Mouse (Mus musculus) embryonic facial prominence, embryonic 12.5 days (tissue): ENCODE measurements at regions not wholly inside any gene's neighbourhood (a gene's known extent, or its start where the extent isn't known, plus 50 kb on each side); places are given as distances from the start of the nearest gene placed in this dataset.

ENCODE experiments used
- ATAC-seq: fragments of 200-750 bp; cut with Nextera tagmentation; 2 replicates; pipeline ENCODE4 v1.8.0; 2017; ENCODE audit not compliant: insufficient number of reproducible peaks, insufficient read depth, low FRiP score, low TSS enrichment
- H3K27ac ChIP-seq: fragments of 300-500 bp; sonication (generic); 2 replicates; pipeline ENCODE4 v1.5.1; 2016; ENCODE audit warnings: mild to moderate bottlenecking
- H3K27me3 ChIP-seq: fragments of 300-500 bp; sonication (generic); 2 replicates; pipeline ENCODE4 v1.6.1; 2016; ENCODE audit warnings: mild to moderate bottlenecking, moderate library complexity
- H3K36me3 ChIP-seq: fragments of 300-500 bp; sonication (generic); 2 replicates; pipeline ENCODE4 v1.6.1; 2016; ENCODE audit warnings: mild to moderate bottlenecking
- H3K4me1 ChIP-seq: fragments of 300-500 bp; sonication (generic); 2 replicates; pipeline ENCODE4 v1.6.1; 2016
- H3K4me2 ChIP-seq: fragments of 300-500 bp; sonication (generic); replicated peaks from 2 replicates; pipeline ENCODE4 v1.6.1; 2016; ENCODE audit warnings: mild to moderate bottlenecking, moderate library complexity
- H3K4me3 ChIP-seq: fragments of 300-500 bp; sonication (generic); 2 replicates; pipeline ENCODE4 v1.5.1; 2016; ENCODE audit warnings: mild to moderate bottlenecking
- H3K9ac ChIP-seq: fragments of 300-500 bp; sonication (generic); 2 replicates; pipeline ENCODE4 v1.6.1; 2016; ENCODE audit warnings: mild to moderate bottlenecking, moderate library complexity
- H3K9me3 ChIP-seq: fragments of 300-500 bp; sonication (generic); 2 replicates; pipeline ENCODE4 v1.6.1; 2016; ENCODE audit warnings: mild to moderate bottlenecking, moderate library complexity
- WGBS: fragments of 180-500 bp; shearing (Covaris S2); methylation state at CpG from one replicate; pipeline ENCODE4 v1.1.7; 2016; 5-methylcytosine and 5-hydroxymethylcytosine counted together

GRCm38 (mm10) chr15:59783782-59784555, 232.4 kb downstream of the 4933412E24Rik start:
- H3K4me3 ChIP-seq: no peak overlapping the region
- H3K9ac ChIP-seq: no peak overlapping the region
- no peak for ATAC-seq
- H3K4me2 ChIP-seq: peak overlapping the region; percentile 37
- no peaks in the 10 kb centered on the region for H3K36me3 ChIP-seq
- 9% methylated on average over 22 of the region's 22 CpGs for WGBS
- no peak overlapping the region for H3K27ac ChIP-seq
- no peaks in the 10 kb centered on the region for H3K9me3 ChIP-seq
- H3K4me1 ChIP-seq: peaks cover 22% of the 10 kb centered on the region
- H3K27me3 ChIP-seq: no peaks in the 10 kb centered on the region

DNA sequence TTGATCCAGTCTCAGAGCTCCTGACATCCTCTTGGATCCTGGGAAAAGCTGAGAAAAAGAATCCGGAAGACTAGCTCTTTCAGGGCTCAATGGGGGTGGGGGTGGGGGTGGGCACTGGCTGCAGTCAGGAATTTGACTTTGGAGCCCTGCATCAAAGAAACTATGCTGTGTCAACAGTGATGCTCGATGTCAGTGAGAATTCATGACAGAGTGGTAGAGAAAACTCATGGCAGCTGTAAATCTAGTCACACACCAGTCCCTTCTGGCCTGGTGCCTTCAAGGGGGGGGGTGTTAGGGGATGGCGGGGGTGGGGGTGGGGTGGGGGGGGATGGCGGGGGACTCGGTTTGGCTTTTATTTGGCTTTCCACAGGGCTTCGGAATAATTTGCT, 233.0 kb downstream of the 4933412E24Rik start:
- Histone ChIP-seq H3K27me3 (no peaks in the 10 kb centered on the region), H3K4me2 (peak overlapping the region; percentile 37), H3K27ac (no peak overlapping the region), H3K36me3 (no peaks in the 10 kb centered on the region), H3K9ac (no peak overlapping the region), H3K9me3 (no peaks in the 10 kb centered on the region), H3K4me1 (peaks cover 22% of the 10 kb centered on the region), H3K4me3 (no peak overlapping the region)
- WGBS: 0% methylated on average over 6 of the region's 6 CpGs
- peak; percentile 68; the same call in 1 of the 2 replicates for ATAC-seq

- H3K4me2 ChIP-seq: no peak overlapping the region
- H3K36me3 ChIP-seq: no peaks in the 10 kb centered on the region
- no peaks in the 10 kb centered on the region for H3K9me3 ChIP-seq
- no peak overlapping the region for H3K4me3 ChIP-seq
- H3K4me1 ChIP-seq: peaks cover 22% of the 10 kb centered on the region
- no peak overlapping the region for H3K27ac ChIP-seq
- no peak overlapping the region for H3K9ac ChIP-seq
- H3K27me3 ChIP-seq: no peaks in the 10 kb centered on the region
- no peak for ATAC-seq
- 79% methylated on average over 1 of the region's 1 CpGs for WGBS
These were observed 235.9 kb downstream of the 4933412E24Rik start for GRCm38 (mm10) chr15:59780506-59780905.

- no peak overlapping the region for H3K4me2 ChIP-seq
- H3K36me3 ChIP-seq: no peaks in the 10 kb centered on the region
- no peak overlapping the region for H3K9ac ChIP-seq
- 87% methylated on average over 13 of the region's 13 CpGs for WGBS
- H3K27ac ChIP-seq: no peak overlapping the region
- H3K27me3 ChIP-seq: no peaks in the 10 kb centered on the region
- no peak for ATAC-seq
- H3K4me3 ChIP-seq: no peak overlapping the region
- no peaks in the 10 kb centered on the region for H3K9me3 ChIP-seq
- no peaks in the 10 kb centered on the region for H3K4me1 ChIP-seq
These were observed 239.0 kb downstream of the 4933412E24Rik start for GRCm38 (mm10) chr15:59777307-59777871.

DNA sequence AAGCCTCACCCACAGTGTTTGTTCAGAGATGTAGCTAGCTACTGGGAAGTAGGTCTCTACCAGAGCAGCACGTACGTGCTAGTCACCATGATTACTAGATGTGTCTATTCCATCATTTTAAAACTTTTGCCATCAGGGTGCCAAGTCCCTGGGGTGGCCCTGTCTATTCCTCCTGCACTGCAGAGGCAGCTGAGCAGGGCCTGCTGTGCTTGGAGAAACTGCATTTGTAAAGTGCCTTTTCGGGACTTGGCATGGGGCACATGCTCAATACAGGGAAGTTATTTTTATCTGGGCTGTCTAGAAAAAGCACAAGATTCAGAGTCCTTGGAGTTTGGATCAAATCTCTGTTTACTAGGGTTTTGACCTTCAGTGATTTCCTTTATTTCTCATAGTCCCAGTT, 240.6 kb downstream of the 4933412E24Rik start:
- ATAC-seq: no peak
- Histone ChIP-seq H3K9me3 (peaks cover 6% of the 10 kb centered on the region; the same call in 1 of the 2 replicates), H3K27ac (no peak overlapping the region), H3K4me1 (no peaks in the 10 kb centered on the region), H3K4me2 (no peak overlapping the region), H3K9ac (no peak overlapping the region), H3K27me3 (no peaks in the 10 kb centered on the region), H3K36me3 (no peaks in the 10 kb centered on the region), H3K4me3 (no peak overlapping the region)
- 89% methylated on average over 3 of the region's 3 CpGs for WGBS

GRCm38 (mm10) chr15:59773983-59774382, 242.4 kb downstream of the 4933412E24Rik start:
- 75% methylated on average over 2 of the region's 2 CpGs for whole genome bisulfite sequencing
- H3K4me1 ChIP-seq: no peaks in the 10 kb centered on the region
- ATAC-seq: no peak

GRCm38 (mm10) chr15:59772595-59772994, 243.8 kb downstream of the 4933412E24Rik start:
- no peaks in the 10 kb centered on the region for H3K27me3 ChIP-seq
- no peak for ATAC-seq
- H3K4me2 ChIP-seq: no peak overlapping the region
- no peak overlapping the region for H3K27ac ChIP-seq
- WGBS: 87% methylated on average over 2 of the region's 2 CpGs
- H3K4me3 ChIP-seq: no peak overlapping the region
- peaks cover 9% of the 10 kb centered on the region; the same call in 1 of the 2 replicates for H3K9me3 ChIP-seq
- H3K4me1 ChIP-seq: no peaks in the 10 kb centered on the region
- H3K36me3 ChIP-seq: no peaks in the 10 kb centered on the region
- no peak overlapping the region for H3K9ac ChIP-seq

More at GRCm38 (mm10) chr15:59773983-59774382, 242.4 kb downstream of the 4933412E24Rik start:
- Histone ChIP-seq H3K36me3 (no peaks in the 10 kb centered on the region), H3K4me3 (no peak overlapping the region), H3K27ac (no peak overlapping the region), H3K9me3 (peaks cover 9% of the 10 kb centered on the region; the same call in 1 of the 2 replicates), H3K9ac (no peak overlapping the region), H3K4me2 (no peak overlapping the region), H3K27me3 (no peaks in the 10 kb centered on the region)

GRCm38 (mm10) chr15:59762061-59762460, 254.4 kb downstream of the 4933412E24Rik start:
- WGBS: 93% methylated on average over 6 of the region's 6 CpGs
- ATAC-seq: no peak
- no peak overlapping the region for H3K4me3 ChIP-seq
- no peak overlapping the region for H3K4me2 ChIP-seq
- no peaks in the 10 kb centered on the region for H3K4me1 ChIP-seq
- no peak overlapping the region for H3K9ac ChIP-seq
- H3K27ac ChIP-seq: no peak overlapping the region
- no peaks in the 10 kb centered on the region for H3K9me3 ChIP-seq
- no peaks in the 10 kb centered on the region for H3K36me3 ChIP-seq
- H3K27me3 ChIP-seq: no peaks in the 10 kb centered on the region

DNA sequence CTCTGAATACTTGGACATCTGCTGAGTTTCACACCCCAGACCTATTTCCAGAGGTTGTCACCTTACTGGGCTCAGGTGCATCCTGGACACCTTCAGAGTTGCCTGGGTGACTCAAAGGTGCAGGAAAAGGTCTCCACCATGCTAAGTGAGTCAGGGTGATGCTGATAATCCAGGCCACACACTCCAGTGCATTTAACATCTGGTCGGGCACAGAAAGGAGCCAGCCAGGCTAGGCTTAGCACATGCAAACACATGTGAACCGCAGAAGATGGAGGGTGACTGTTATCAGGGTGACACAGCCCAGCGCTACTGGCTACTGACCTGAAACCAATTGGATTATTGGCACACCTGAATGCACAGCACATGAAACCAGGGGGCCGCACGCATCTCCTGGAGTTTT, 255.9 kb downstream of the 4933412E24Rik start:
- H3K9me3 ChIP-seq: no peaks in the 10 kb centered on the region
- no peaks in the 10 kb centered on the region for H3K36me3 ChIP-seq
- H3K4me3 ChIP-seq: no peak overlapping the region
- no peaks in the 10 kb centered on the region for H3K4me1 ChIP-seq
- H3K4me2 ChIP-seq: no peak overlapping the region
- ATAC-seq: no peak
- WGBS: 86% methylated on average over 5 of the region's 5 CpGs
- H3K9ac ChIP-seq: no peak overlapping the region
- no peaks in the 10 kb centered on the region for H3K27me3 ChIP-seq
- no peak overlapping the region for H3K27ac ChIP-seq

DNA sequence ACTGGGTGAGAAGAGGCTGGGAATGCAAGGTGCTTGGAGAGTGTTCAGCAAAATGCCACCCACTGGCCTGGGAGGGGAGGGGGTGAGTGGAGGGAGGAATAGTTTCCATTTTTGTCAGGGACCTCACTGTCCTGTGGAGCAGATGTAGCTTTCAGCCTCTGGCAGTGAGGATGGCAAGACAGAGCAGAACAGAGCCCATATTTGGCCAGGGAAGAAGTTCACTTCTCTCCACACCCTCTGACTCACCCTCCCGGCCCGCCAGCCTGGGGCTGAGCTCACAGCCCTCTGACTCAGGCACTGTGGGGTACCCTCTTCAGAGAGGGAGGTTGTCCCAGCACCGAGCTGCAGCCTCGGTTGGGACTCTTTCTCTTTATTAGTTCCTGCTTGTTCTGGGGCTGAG, 256.8 kb downstream of the 4933412E24Rik start:
- H3K36me3 ChIP-seq: no peaks in the 10 kb centered on the region
- no peaks in the 10 kb centered on the region for H3K4me1 ChIP-seq
- H3K9ac ChIP-seq: no peak overlapping the region
- 36% methylated on average over 4 of the region's 4 CpGs for WGBS
- no peaks in the 10 kb centered on the region for H3K9me3 ChIP-seq
- H3K27ac ChIP-seq: no peak overlapping the region
- no peak overlapping the region for H3K4me3 ChIP-seq
- ATAC-seq: no peak
- H3K27me3 ChIP-seq: no peaks in the 10 kb centered on the region
- H3K4me2 ChIP-seq: no peak overlapping the region

DNA sequence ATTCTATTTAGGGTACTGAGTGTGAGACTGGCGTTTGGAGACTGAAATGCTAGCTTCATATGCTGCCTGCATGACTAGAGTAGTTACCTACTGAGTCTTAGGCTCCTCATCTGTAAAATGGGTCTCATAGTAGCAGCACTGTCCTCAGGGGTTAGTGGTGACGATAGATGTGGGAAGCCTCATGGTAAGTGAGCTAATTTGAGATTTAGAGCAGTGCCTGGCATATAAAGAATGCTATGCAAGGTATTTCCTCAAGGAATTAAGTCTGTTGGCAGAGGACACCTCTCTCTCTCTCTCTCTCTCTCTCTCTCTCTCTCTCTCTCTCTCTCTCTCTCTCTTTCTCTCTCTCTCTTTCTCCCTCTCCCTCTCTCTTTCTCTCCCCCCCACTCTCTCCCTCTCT, 257.4 kb downstream of the 4933412E24Rik start:
- Histone ChIP-seq H3K27ac (no peak overlapping the region), H3K36me3 (no peaks in the 10 kb centered on the region), H3K4me1 (no peaks in the 10 kb centered on the region), H3K4me2 (no peak overlapping the region), H3K4me3 (no peak overlapping the region), H3K9ac (no peak overlapping the region), H3K27me3 (no peaks in the 10 kb centered on the region), H3K9me3 (no peaks in the 10 kb centered on the region)
- no peak for ATAC-seq
- 75% methylated on average over 2 of the region's 2 CpGs for WGBS

GRCm38 (mm10) chr15:59756141-59756540, 260.3 kb downstream of the 4933412E24Rik start:
- ATAC-seq: no peak

More at GRCm38 (mm10) chr15:59756141-59756540, 260.3 kb downstream of the 4933412E24Rik start:
- Histone ChIP-seq H3K4me1 (no peaks in the 10 kb centered on the region), H3K4me3 (no peak overlapping the region), H3K4me2 (no peak overlapping the region), H3K27me3 (no peaks in the 10 kb centered on the region), H3K36me3 (no peaks in the 10 kb centered on the region), H3K9ac (no peak overlapping the region), H3K27ac (no peak overlapping the region), H3K9me3 (no peaks in the 10 kb centered on the region)
- 63% methylated on average over 6 of the region's 6 CpGs for WGBS
